Mouse (Mus musculus) cerebellum, adult 2 months (tissue): ENCODE results near the gene Taf8.

Experiments used
- CTCF ChIP-seq: fragments of 200-500 bp; IDR thresholded peaks from 2 replicates; pipeline ENCODE4 v1.5.1; 2011; ENCODE audit warnings: low read depth, mild to moderate bottlenecking, control low read depth, low read length, moderate library complexity, borderline replicate concordance; ENCODE audit not compliant: insufficient read depth
- POLR2A ChIP-seq: fragments of 200-500 bp; IDR thresholded peaks from 2 replicates; pipeline ENCODE4 v1.6.1; 2011; ENCODE audit warnings: low read length, control low read depth, borderline replicate concordance; ENCODE audit not compliant: insufficient read depth

DNA sequence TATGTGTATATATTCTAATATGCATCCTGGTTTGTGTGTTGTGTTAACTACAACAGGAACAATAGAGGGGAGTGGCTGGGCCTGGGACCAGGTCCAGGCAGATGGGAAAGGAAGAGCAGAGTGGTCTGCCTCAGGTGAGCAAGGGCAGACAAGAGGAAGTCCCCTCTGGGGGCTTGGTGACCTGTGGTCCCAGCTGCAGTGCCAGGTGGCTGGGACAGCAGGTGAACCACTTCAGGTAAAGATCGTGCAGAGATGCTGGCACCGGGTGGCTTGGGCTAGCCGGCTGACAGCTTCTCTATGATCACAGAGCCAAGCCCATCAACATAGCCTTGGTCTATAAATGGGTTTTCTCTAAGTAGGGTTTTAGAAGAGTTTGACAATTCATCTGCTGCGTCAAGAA lies 32.0 kb downstream of the Taf8 start:
- no peak for TF ChIP-seq POLR2A
- TF ChIP-seq CTCF, result no peak
